Mouse (Mus musculus) lung, embryonic 14.5 days (tissue): ENCODE results near the gene Hacl1. TPM values are rescaled to one million over a fixed set of nuclear protein-coding genes. Genes with fewer than 3 reads are reported as not detected.
A peak's percentile ranks its signal among the peaks of the same experiment; 100 is the strongest.

Experiments used
- ATAC-seq: fragments of 200-750 bp; cut with Nextera tagmentation; 2 replicates; pipeline ENCODE4 v1.8.0; 2017; ENCODE audit warnings: mild to moderate bottlenecking, moderate TSS enrichment, moderate library complexity; ENCODE audit not compliant: insufficient read depth
- DNase-seq: peaks from one replicate; pipeline ENCODE4 v3.0.0-alpha.2; 2015
- H3K27ac ChIP-seq: fragments of 300-500 bp; sonication (generic); 2 replicates; pipeline ENCODE4 v1.5.1; 2014; ENCODE audit warnings: low read depth, mild to moderate bottlenecking, moderate library complexity
- H3K27me3 ChIP-seq: fragments of 300-500 bp; sonication (generic); 2 replicates; pipeline ENCODE4 v1.6.1; 2014; ENCODE audit warnings: low read length, control low read depth; ENCODE audit not compliant: insufficient read depth
- H3K36me3 ChIP-seq: fragments of 300-500 bp; sonication (generic); 2 replicates; pipeline ENCODE4 v1.6.1; 2014; ENCODE audit warnings: control low read depth; ENCODE audit not compliant: insufficient read depth
- H3K4me1 ChIP-seq: fragments of 300-500 bp; sonication (generic); 2 replicates; pipeline ENCODE4 v1.6.1; 2014; ENCODE audit warnings: antibody characterized with exemption, control low read depth; ENCODE audit not compliant: insufficient read depth
- H3K4me2 ChIP-seq: fragments of 300-500 bp; sonication (generic); 2 replicates; pipeline ENCODE4 v1.6.1; 2014; ENCODE audit warnings: mild to moderate bottlenecking
- H3K4me3 ChIP-seq: fragments of 300-500 bp; sonication (generic); 2 replicates; pipeline ENCODE4 v1.5.1; 2014; ENCODE audit warnings: low read depth, low read length
- H3K9ac ChIP-seq: fragments of 300-500 bp; sonication (generic); 2 replicates; pipeline ENCODE4 v1.6.1; 2014
- H3K9me3 ChIP-seq: fragments of 300-500 bp; sonication (generic); 2 replicates; pipeline ENCODE4 v1.6.1; 2016; ENCODE audit warnings: low read depth, low read length, control low read depth
- CTCF ChIP-seq: IDR thresholded peaks from 2 replicates; pipeline ENCODE4 v1.5.1; 2016; ENCODE audit warnings: antibody characterized with exemption, low read depth
- WGBS: fragments of 180-500 bp; shearing (Covaris S2); extraction: QIAGEN DNeasy Blood & Tissue Kit; methylation state at CpG from one replicate; pipeline ENCODE4 v1.1.7; 2014; 5-methylcytosine and 5-hydroxymethylcytosine counted together
- polyA plus RNA-seq: library from polyadenylated mRNA; unstranded; fragments of >200 nt; fragmentation: Nextera tagmentation; extraction: Ambion mirVana; gene quantifications from 2 replicates; pipeline ENCODE4 v1.2.1, GENCODE M21; 2014

The Hacl1 gene
- polyA plus RNA-seq, 1 experiment from 2014 or later = 10.4 TPM

GRCm38 (mm10) chr14:31680656-31681055 lies 39.6 kb upstream of the Hacl1 start:
- no peak overlapping the region for H3K4me3 ChIP-seq
- H3K4me2 ChIP-seq = no peak overlapping the region
- WGBS = 92% methylated on average over 3 of the region's 3 CpGs
- H3K36me3 ChIP-seq = no peaks in the 10 kb centered on the region
- H3K27ac ChIP-seq = no peak overlapping the region
- DNase-seq (no peak), ATAC-seq (no peak)
- no peaks in the 10 kb centered on the region for H3K27me3 ChIP-seq
- no peak for TF ChIP-seq CTCF
- H3K9ac ChIP-seq = no peak overlapping the region
- H3K4me1 ChIP-seq = no peaks in the 10 kb centered on the region
- H3K9me3 ChIP-seq = no peaks in the 10 kb centered on the region

GRCm38 (mm10) chr14:31671635-31672320 lies 30.7 kb upstream of the Hacl1 start:
- no peak overlapping the region for H3K27ac ChIP-seq
- no peak for DNase-seq
- H3K27me3 ChIP-seq = no peaks in the 10 kb centered on the region
- no peak overlapping the region for H3K9ac ChIP-seq
- H3K9me3 ChIP-seq = no peaks in the 10 kb centered on the region
- H3K4me1 ChIP-seq = no peaks in the 10 kb centered on the region
- H3K4me2 ChIP-seq = no peak overlapping the region
- 58% methylated on average over 10 of the region's 10 CpGs for WGBS
- peaks cover 7% of the 10 kb centered on the region; the same call in 1 of the 2 replicates for H3K36me3 ChIP-seq
- no peak for ATAC-seq
- no peak for TF ChIP-seq CTCF
- no peak overlapping the region for H3K4me3 ChIP-seq

- H3K27me3 ChIP-seq = no peaks in the 10 kb centered on the region
- peak overlapping the region; percentile 81 for H3K27ac ChIP-seq
- peaks cover 9% of the 10 kb centered on the region; the same call in 1 of the 2 replicates for H3K36me3 ChIP-seq
- H3K9ac ChIP-seq = no peak overlapping the region
- H3K4me3 ChIP-seq = no peak overlapping the region
- DNase-seq (peak; percentile 68), ATAC-seq (peak; percentile 28; the same call in 1 of the 2 replicates)
- no peak overlapping the region for H3K4me2 ChIP-seq
- H3K9me3 ChIP-seq = no peaks in the 10 kb centered on the region
- H3K4me1 ChIP-seq = peaks cover 5% of the 10 kb centered on the region; the same call in 1 of the 2 replicates
- WGBS = 75% methylated on average over 15 of the region's 15 CpGs
- TF ChIP-seq CTCF = no peak
Observed at GRCm38 (mm10) chr14:31669642-31670490, 28.8 kb upstream of the Hacl1 start.

- peak; percentile 52 for DNase-seq
- H3K36me3 ChIP-seq = peaks cover 9% of the 10 kb centered on the region; the same call in 1 of the 2 replicates
- WGBS = 64% methylated on average over 13 of the region's 13 CpGs
- no peaks in the 10 kb centered on the region for H3K9me3 ChIP-seq
- no peak for TF ChIP-seq CTCF
- peak; percentile 35; the same call in 1 of the 2 replicates for ATAC-seq
- no peaks in the 10 kb centered on the region for H3K27me3 ChIP-seq
- peak overlapping the region; percentile 81 for H3K27ac ChIP-seq
- no peak overlapping the region for H3K9ac ChIP-seq
- H3K4me2 ChIP-seq = no peak overlapping the region
- peaks cover 11% of the 10 kb centered on the region; the same call in 1 of the 2 replicates for H3K4me1 ChIP-seq
- H3K4me3 ChIP-seq = no peak overlapping the region
Observed at GRCm38 (mm10) chr14:31669161-31669611, 28.1 kb upstream of the Hacl1 start.

- H3K27ac ChIP-seq = peak overlapping the region; percentile 15; the same call in 1 of the 2 replicates
- H3K9me3 ChIP-seq = no peaks in the 10 kb centered on the region
Observed at GRCm38 (mm10) chr14:31668326-31668725, 27.2 kb upstream of the Hacl1 start.

GRCm38 (mm10) chr14:31667741-31668140 lies 26.7 kb upstream of the Hacl1 start:
- no peak overlapping the region for H3K9ac ChIP-seq
- H3K4me2 ChIP-seq = no peak overlapping the region
- no peaks in the 10 kb centered on the region for H3K9me3 ChIP-seq
- H3K27me3 ChIP-seq = no peaks in the 10 kb centered on the region
- H3K4me1 ChIP-seq = peaks cover 24% of the 10 kb centered on the region
- WGBS = 79% methylated on average over 6 of the region's 6 CpGs
- no peak for DNase-seq
- TF ChIP-seq CTCF = no peak
- no peak overlapping the region; the same call in 1 of the 2 replicates for H3K27ac ChIP-seq
- no peak for ATAC-seq
- peaks cover 9% of the 10 kb centered on the region; the same call in 1 of the 2 replicates for H3K36me3 ChIP-seq
- no peak overlapping the region for H3K4me3 ChIP-seq

More at GRCm38 (mm10) chr14:31668326-31668725, 27.2 kb upstream of the Hacl1 start:
- no peak overlapping the region for H3K4me3 ChIP-seq
- no peak overlapping the region for H3K4me2 ChIP-seq
- no peak for ATAC-seq
- H3K9ac ChIP-seq = no peak overlapping the region
- WGBS = 84% methylated on average over 13 of the region's 13 CpGs
- peaks cover 19% of the 10 kb centered on the region for H3K4me1 ChIP-seq
- no peak for TF ChIP-seq CTCF
- H3K27me3 ChIP-seq = no peaks in the 10 kb centered on the region
- peaks cover 9% of the 10 kb centered on the region; the same call in 1 of the 2 replicates for H3K36me3 ChIP-seq
- DNase-seq = no peak
